ENCODE assay signal across 10 mouse cellular contexts in genomic region chr6:30734465-30734864, GRCm38 (mm10). TPM values are rescaled to one million over a fixed set of nuclear protein-coding genes. Genes with fewer than 3 reads are reported as not detected.
DNase-seq lines count a peak whose midpoint lies in the region; ATAC-seq and TF ChIP-seq lines count a peak whose summit lies in the region.
"Had no signal": no experiment of that assay in that cellular context is flagged by ENCODE, and none has a peak within 500 bp of the region (broad histone marks: within the 10 kb centered on the region; RNA-seq: fewer than 3 reads in every experiment).

No protein-coding gene starts in this region.

- H3K4me3 ChIP-seq in heart, embryonic 14.5 days (ENCODE audit: control insufficient read depth in 1 of 2, insufficient read depth in 1 of 2, low read depth in 1 of 2, low read length in 2 of 2), result no peak overlapping the region
- H3K4me3 ChIP-seq in midbrain, embryonic 11.5 days (ENCODE audit: low read depth, low read length), result 0 out of 2 replicates have a peak overlapping the region, but pooled peaks have one; percentile 23
- no peak overlapping the region for H3K4me3 ChIP-seq in midbrain, postnatal 0 days (ENCODE audit: low read depth, low read length)
- no peak overlapping the region for H3K4me3 ChIP-seq in hindbrain, embryonic 14.5 days (replicated peaks; ENCODE audit: low read length)
- H3K4me3 ChIP-seq in stomach, embryonic 15.5 days (replicated peaks), result 0 out of 2 replicates have a peak overlapping the region, but pooled peaks have one; percentile 5
- H3K4me3 ChIP-seq: liver, embryonic 13.5 days had no signal

- no peak for ATAC-seq in heart, embryonic 14.5 days (ENCODE audit: insufficient number of reproducible peaks, insufficient read depth, low FRiP score, low read depth)
- no peak for ATAC-seq in midbrain, embryonic 11.5 days (ENCODE audit: low FRiP score)
- no peak for ATAC-seq in midbrain, postnatal 0 days (ENCODE audit: low FRiP score)
- ATAC-seq in hindbrain, embryonic 14.5 days (ENCODE audit: low FRiP score), result no peak
- no peak for ATAC-seq in stomach, embryonic 15.5 days (ENCODE audit: insufficient read depth, low FRiP score, low read depth)
- no peak for ATAC-seq in granulocyte monocyte progenitor cell, adult 5-6 weeks (replicated peaks; ENCODE audit: poor library complexity, severe bottlenecking)
- ATAC-seq: Patski had no signal

- H3K36me3 ChIP-seq in heart, embryonic 14.5 days (ENCODE audit: control insufficient read depth, insufficient read depth, low read length), result no peaks in the 10 kb centered on the region
- no peaks in the 10 kb centered on the region for H3K36me3 ChIP-seq in midbrain, embryonic 11.5 days (ENCODE audit: control insufficient read depth, insufficient read depth, low read length)
- no peaks in the 10 kb centered on the region for H3K36me3 ChIP-seq in midbrain, postnatal 0 days (ENCODE audit: insufficient read depth, low read length)
- H3K36me3 ChIP-seq in hindbrain, embryonic 14.5 days (replicated peaks; ENCODE audit: control insufficient read depth, insufficient read depth), result no peaks in the 10 kb centered on the region
- H3K36me3 ChIP-seq in stomach, embryonic 15.5 days, result no peaks in the 10 kb centered on the region
- H3K36me3 ChIP-seq: liver, embryonic 13.5 days had no signal

- peak overlapping the region; percentile 26 to 75; a peak in 1 of 4 replicates for H3K27ac ChIP-seq in heart, embryonic 14.5 days (replicated peaks in 1 of 2; ENCODE audit: control insufficient read depth in 1 of 2, insufficient read depth in 1 of 2, low read depth in 2 of 2, low read length in 2 of 2)
- H3K27ac ChIP-seq in midbrain, embryonic 11.5 days (ENCODE audit: low read depth, low read length), result peak overlapping the region; percentile 92
- H3K27ac ChIP-seq in midbrain, postnatal 0 days (ENCODE audit: low read depth, low read length), result no peak overlapping the region
- peak overlapping the region; percentile 51 for H3K27ac ChIP-seq in hindbrain, embryonic 14.5 days
- peak overlapping the region; percentile 23; the same call in 1 of the 2 replicates for H3K27ac ChIP-seq in stomach, embryonic 15.5 days
- H3K27ac ChIP-seq: liver, embryonic 13.5 days had no signal

- no peak for TF ChIP-seq CTCF in midbrain, postnatal 0 days (IDR thresholded peaks at IDR 0.05)

- peaks cover 10 to 12% of the 10 kb centered on the region in 2 experiments; a peak in 3 of 4 replicates for H3K4me1 ChIP-seq in heart, embryonic 14.5 days (ENCODE audit: control insufficient read depth in 2 of 2, insufficient read depth in 2 of 2, low read length in 2 of 2)
- peaks cover 26% of the 10 kb centered on the region for H3K4me1 ChIP-seq in midbrain, embryonic 11.5 days (ENCODE audit: control insufficient read depth, insufficient read depth, low read length)
- H3K4me1 ChIP-seq in midbrain, postnatal 0 days (ENCODE audit: insufficient read depth, low read length), result no peaks in the 10 kb centered on the region; the same call in 1 of the 2 replicates
- H3K4me1 ChIP-seq in hindbrain, embryonic 14.5 days (replicated peaks; ENCODE audit: control insufficient read depth, insufficient read depth, low read length), result peaks cover 22% of the 10 kb centered on the region
- H3K4me1 ChIP-seq in stomach, embryonic 15.5 days, result 0 out of 2 replicates have a peak, but pooled peaks cover 5% of the 10 kb centered on the region
- H3K4me1 ChIP-seq: liver, embryonic 13.5 days had no signal

- peak overlapping the region; percentile 67 for H3K9ac ChIP-seq in heart, embryonic 14.5 days (ENCODE audit: low read length)
- peak overlapping the region; percentile 64 for H3K9ac ChIP-seq in midbrain, embryonic 11.5 days (ENCODE audit: low read length)
- H3K9ac ChIP-seq in midbrain, postnatal 0 days (replicated peaks; ENCODE audit: low read length, poor library complexity, severe bottlenecking), result no peak overlapping the region
- H3K9ac ChIP-seq in hindbrain, embryonic 14.5 days, result peak overlapping the region; percentile 28; the same call in 1 of the 2 replicates
- no peak overlapping the region for H3K9ac ChIP-seq in stomach, embryonic 15.5 days
- H3K9ac ChIP-seq: liver, embryonic 13.5 days had no signal

- no peak for DNase-seq in heart, adult 11 months
- DNase-seq in midbrain, embryonic 11.5 days (ENCODE audit: low spot score, missing footprints), result no peak
- DNase-seq in midbrain, postnatal 0 days (ENCODE audit: low spot score), result no peak
- no peak for DNase-seq in hindbrain, embryonic 14.5 days (ENCODE audit: low spot score)
- no peak for DNase-seq in adrenal gland, postnatal 10 days
- DNase-seq: liver, embryonic 13.5 days had no signal

- 65% methylated on average over 6 of the region's 6 CpGs for WGBS in heart, embryonic 14.5 days
- 54% methylated on average over 6 of the region's 6 CpGs for WGBS in midbrain, embryonic 11.5 days
- 65% methylated on average over 6 of the region's 6 CpGs for WGBS in midbrain, postnatal 0 days
- WGBS in hindbrain, embryonic 14.5 days, result 62% methylated on average over 6 of the region's 6 CpGs
- 53% methylated on average over 6 of the region's 6 CpGs for WGBS in stomach, embryonic 15.5 days

- peak overlapping the region; percentile 81 for H3K4me2 ChIP-seq in heart, embryonic 14.5 days (ENCODE audit: low read length)
- peak overlapping the region; percentile 42 for H3K4me2 ChIP-seq in midbrain, embryonic 11.5 days
- H3K4me2 ChIP-seq in midbrain, postnatal 0 days (ENCODE audit: low read depth, low read length, poor library complexity, severe bottlenecking), result no peak overlapping the region
- peak overlapping the region; percentile 74 for H3K4me2 ChIP-seq in hindbrain, embryonic 14.5 days (replicated peaks)
- no peak overlapping the region for H3K4me2 ChIP-seq in stomach, embryonic 15.5 days

- peaks cover 40% of the 10 kb centered on the region for H3K9me3 ChIP-seq in heart, embryonic 14.5 days (ENCODE audit: control insufficient read depth, low read length)
- peaks cover 30% of the 10 kb centered on the region for H3K9me3 ChIP-seq in midbrain, embryonic 11.5 days (ENCODE audit: control insufficient read depth, low read length)
- peaks cover 12% of the 10 kb centered on the region; the same call in 1 of the 2 replicates for H3K9me3 ChIP-seq in midbrain, postnatal 0 days (ENCODE audit: low read length)
- peaks cover 41% of the 10 kb centered on the region for H3K9me3 ChIP-seq in hindbrain, embryonic 14.5 days (ENCODE audit: control insufficient read depth, low read length)
- H3K9me3 ChIP-seq in stomach, embryonic 15.5 days, result peaks cover 17% of the 10 kb centered on the region; the same call in 1 of the 2 replicates

- H3K27me3 ChIP-seq in heart, embryonic 14.5 days (ENCODE audit: control insufficient read depth, insufficient read depth, low read length), result no peaks in the 10 kb centered on the region
- H3K27me3 ChIP-seq in midbrain, embryonic 11.5 days (ENCODE audit: control insufficient read depth, insufficient read depth, low read length), result no peaks in the 10 kb centered on the region
- no peaks in the 10 kb centered on the region for H3K27me3 ChIP-seq in midbrain, postnatal 0 days (ENCODE audit: insufficient read depth, low read length)
- no peaks in the 10 kb centered on the region for H3K27me3 ChIP-seq in hindbrain, embryonic 14.5 days (ENCODE audit: control insufficient read depth, insufficient read depth, low read length)
- H3K27me3 ChIP-seq in stomach, embryonic 15.5 days (replicated peaks), result no peaks in the 10 kb centered on the region
- H3K27me3 ChIP-seq: Patski had no signal

RNA-seq across cellular contexts. Expression of gene Mest, which starts 11.1 kb away (rescaled TPM):
- 2,556 and 2,705 TPM in 2 replicates for polyA plus RNA-seq in heart, embryonic 14.5 days (2014; fragmentation: Nextera tagmentation; extraction: Ambion mirVana)
- 1,255 and 1,269 TPM in 2 replicates for polyA plus RNA-seq in midbrain, embryonic 11.5 days (2014; fragmentation: Nextera tagmentation; extraction: Ambion mirVana)
- total RNA-seq in midbrain, postnatal 0 days (2014; rRNA removed), result 323 and 367 TPM in 2 replicates
- 109 and 165 TPM in 2 replicates for polyA plus RNA-seq in midbrain, postnatal 0 days (2015; fragmentation: Nextera tagmentation; extraction: Ambion mirVana)
- polyA plus RNA-seq in hindbrain, embryonic 14.5 days (2014; fragmentation: Nextera tagmentation; extraction: Ambion mirVana), result 346 and 418 TPM in 2 replicates
- polyA plus RNA-seq in stomach, embryonic 15.5 days (2015; fragmentation: Nextera tagmentation; extraction: Ambion mirVana), result 780 and 950 TPM in 2 replicates
- total RNA-seq in granulocyte monocyte progenitor cell, adult 5-6 weeks (2014; fragmentation: Nextera tagmentation), result not detected in 2 replicates
- total RNA-seq in granulocyte monocyte progenitor cell, adult 5-6 weeks (2017), result 0.09 TPM in 1 of 2 replicates, not detected in the other
- total RNA-seq in adrenal gland, postnatal 10 days (2021), result 100 to 1,000 TPM; 149 to 191 TPM

RNA-seq across cellular contexts. Expression of gene Cep41, which starts 40.9 kb away (rescaled TPM):
- polyA plus RNA-seq in heart, embryonic 14.5 days (2014; fragmentation: Nextera tagmentation; extraction: Ambion mirVana), result 9.6 and 11.3 TPM in 2 replicates
- polyA plus RNA-seq in midbrain, embryonic 11.5 days (2014; fragmentation: Nextera tagmentation; extraction: Ambion mirVana), result 23.8 and 24.5 TPM in 2 replicates
- total RNA-seq in midbrain, postnatal 0 days (2014; rRNA removed), result 8.1 and 15.7 TPM in 2 replicates
- polyA plus RNA-seq in midbrain, postnatal 0 days (2015; fragmentation: Nextera tagmentation; extraction: Ambion mirVana), result 8.3 and 9.5 TPM in 2 replicates
- 12.2 and 13.7 TPM in 2 replicates for polyA plus RNA-seq in hindbrain, embryonic 14.5 days (2014; fragmentation: Nextera tagmentation; extraction: Ambion mirVana)
- 10.0 and 11.5 TPM in 2 replicates for polyA plus RNA-seq in stomach, embryonic 15.5 days (2015; fragmentation: Nextera tagmentation; extraction: Ambion mirVana)
- total RNA-seq in granulocyte monocyte progenitor cell, adult 5-6 weeks (2014; fragmentation: Nextera tagmentation), result 3.4 and 3.7 TPM in 2 replicates
- 3.2 and 6.1 TPM in 2 replicates for total RNA-seq in granulocyte monocyte progenitor cell, adult 5-6 weeks (2017)
- 1 to 10 TPM; 6.7 to 9.1 TPM for total RNA-seq in adrenal gland, postnatal 10 days (2021)

Comparison
In these comparisons a context has a peak if more than half of its experiments do, and no peak if none do; other contexts are left out.
1. H3K4me2 ChIP-seq: peak in heart, embryonic 14.5 days (single experiment), midbrain, embryonic 11.5 days (single experiment) and hindbrain, embryonic 14.5 days (single experiment); none in midbrain, postnatal 0 days (single experiment) and stomach, embryonic 15.5 days (single experiment).
2. H3K4me3 ChIP-seq: peak in midbrain, embryonic 11.5 days (single experiment) and stomach, embryonic 15.5 days (single experiment); none in heart, embryonic 14.5 days (0 of 2), midbrain, postnatal 0 days (single experiment) and hindbrain, embryonic 14.5 days (single experiment).
3. H3K9ac ChIP-seq: peak in heart, embryonic 14.5 days (single experiment), midbrain, embryonic 11.5 days (single experiment) and hindbrain, embryonic 14.5 days (single experiment); none in midbrain, postnatal 0 days (single experiment) and stomach, embryonic 15.5 days (single experiment).